Mouse (Mus musculus) embryonic fibroblast, embryonic 13.5 days (primary cell): ENCODE data around the gene Phactr3.
A peak's percentile ranks its signal among the peaks of the same experiment; 100 is the strongest.

ENCODE experiments used
- CTCF ChIP-seq: IDR thresholded peaks from 2 replicates; pipeline ENCODE4 v1.5.1; 2011; ENCODE audit warnings: mild to moderate bottlenecking, control low read depth, low read length, moderate library complexity, borderline replicate concordance; ENCODE audit not compliant: insufficient read depth
- POLR2A ChIP-seq: IDR thresholded peaks from 2 replicates; pipeline ENCODE4 v1.6.1; 2011; ENCODE audit warnings: low read depth, mild to moderate bottlenecking, control low read depth, low read length, moderate library complexity

DNA sequence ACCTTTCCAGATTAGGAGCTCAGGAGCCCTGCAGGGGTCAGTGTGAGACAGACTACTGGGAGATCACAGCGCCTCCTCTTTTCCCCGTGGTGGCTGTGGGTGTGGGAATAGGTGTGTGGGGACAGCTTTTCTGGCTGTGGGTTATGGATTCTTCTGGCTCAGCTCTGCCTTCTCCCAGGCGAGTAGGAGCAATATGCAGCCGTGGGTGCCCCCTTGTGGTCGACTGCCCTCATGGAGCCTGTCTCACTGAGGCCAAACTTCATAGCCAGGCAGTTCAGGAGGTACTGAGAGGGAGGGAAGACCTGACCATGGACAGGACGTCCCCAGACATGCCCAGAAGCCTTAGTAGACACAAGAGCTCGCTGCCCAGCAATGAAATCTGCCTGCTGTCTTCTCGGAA is 145.6 kb downstream of the Phactr3 start:
- TF ChIP-seq POLR2A, result no peak
- peak; percentile 85 for TF ChIP-seq CTCF
